Comparison of ENCODE assay signal across 7 mouse cellular contexts in genomic region chr4:133212562-133213267, GRCm38 (mm10). TPM values are rescaled to one million over a fixed set of nuclear protein-coding genes. Genes with fewer than 3 reads are reported as not detected.
A peak's percentile ranks its signal among the peaks of the same experiment; 100 is the strongest.
DNase-seq lines count a peak whose midpoint lies in the region; ATAC-seq and TF ChIP-seq lines count a peak whose summit lies in the region.

No protein-coding gene starts in this region.

- H3K27me3 ChIP-seq in intestine, postnatal 0 days (replicated peaks; ENCODE audit: control insufficient read depth, insufficient read depth, low read length) = peaks cover 23% of the 10 kb centered on the region
- H3K27me3 ChIP-seq in midbrain, embryonic 11.5 days (ENCODE audit: control insufficient read depth, insufficient read depth, low read length) = peaks cover 38% of the 10 kb centered on the region
- peaks cover 2% of the 10 kb centered on the region; the same call in 1 of the 2 replicates for H3K27me3 ChIP-seq in small intestine, adult 2 months (ENCODE audit: control insufficient read depth, insufficient read depth, low read length)

- no peaks in the 10 kb centered on the region for H3K36me3 ChIP-seq in intestine, postnatal 0 days (ENCODE audit: control insufficient read depth, insufficient read depth)
- H3K36me3 ChIP-seq in midbrain, embryonic 11.5 days (ENCODE audit: control insufficient read depth, insufficient read depth, low read length) = no peaks in the 10 kb centered on the region
- no peaks in the 10 kb centered on the region for H3K36me3 ChIP-seq in small intestine, adult 2 months (ENCODE audit: control insufficient read depth, insufficient read depth, low read length)

- intact Hi-C loops in left cerebral cortex, postnatal 4 days (cut with DNase I) = loop anchor here (10.0 kb wide), 1 partner anchor 198 kb away; the partner anchor contains the start of gene Ahdc1

- TF ChIP-seq CTCF in intestine, postnatal 0 days (IDR thresholded peaks at IDR 0.05; ENCODE audit: low read depth) = peak; percentile 51
- peak; percentile 28; the same call in 1 of the 2 replicates for TF ChIP-seq CTCF in small intestine, adult 2 months (IDR thresholded peaks at IDR 0.05; ENCODE audit: extremely low read depth, insufficient read length, insufficient replicate concordance, low read depth, low read length)

- peak overlapping the region; percentile 61 for H3K4me3 ChIP-seq in intestine, postnatal 0 days (ENCODE audit: low read depth, low read length)
- peak overlapping the region; percentile 69 for H3K4me3 ChIP-seq in midbrain, embryonic 11.5 days (ENCODE audit: low read depth, low read length)
- peak overlapping the region; percentile 70 for H3K4me3 ChIP-seq in small intestine, adult 2 months (ENCODE audit: low read depth, low read length)

- H3K27ac ChIP-seq in intestine, postnatal 0 days (ENCODE audit: low read depth, low read length) = no peak overlapping the region
- no peak overlapping the region for H3K27ac ChIP-seq in midbrain, embryonic 11.5 days (ENCODE audit: low read depth, low read length)
- H3K27ac ChIP-seq in small intestine, adult 2 months (ENCODE audit: insufficient read depth, low read depth, low read length) = no peak overlapping the region

- peak; percentile 81 for ATAC-seq in granulocyte monocyte progenitor cell, adult 5-6 weeks (replicated peaks; ENCODE audit: poor library complexity, severe bottlenecking)
- peak; percentile 69 for ATAC-seq in intestine, postnatal 0 days
- peak; percentile 86 for ATAC-seq in midbrain, embryonic 11.5 days (ENCODE audit: low FRiP score)

- DNase-seq in adrenal gland, adult 8-10 months = peak; percentile 63
- peak; percentile 84 for DNase-seq in embryo, embryonic 9.5 days (ENCODE audit: extremely low spot score)
- DNase-seq in left cerebral cortex, postnatal 4 days = peak; percentile 89
- DNase-seq in midbrain, embryonic 11.5 days (ENCODE audit: low spot score, missing footprints) = peak; percentile 95

- no peak for TF ChIP-seq POLR2A in small intestine, adult 2 months (IDR thresholded peaks at IDR 0.05; ENCODE audit: low read depth, low read length)

- peak overlapping the region; percentile 100 for H3K4me2 ChIP-seq in intestine, postnatal 0 days (replicated peaks; ENCODE audit: low read depth)
- peak overlapping the region; percentile 98 for H3K4me2 ChIP-seq in midbrain, embryonic 11.5 days

- H3K9ac ChIP-seq in intestine, postnatal 0 days (ENCODE audit: low read depth, low read length) = peak overlapping the region; percentile 17
- H3K9ac ChIP-seq in midbrain, embryonic 11.5 days (ENCODE audit: low read length) = peak overlapping the region; percentile 61

- WGBS in intestine, postnatal 0 days = 2% methylated on average over 44 of the region's 44 CpGs
- 1% methylated on average over 44 of the region's 44 CpGs for WGBS in midbrain, embryonic 11.5 days
- WGBS in small intestine, adult 2 months = 2% methylated on average over 44 of the region's 44 CpGs

- no peaks in the 10 kb centered on the region for H3K9me3 ChIP-seq in intestine, postnatal 0 days (ENCODE audit: control insufficient read depth)
- H3K9me3 ChIP-seq in midbrain, embryonic 11.5 days (ENCODE audit: control insufficient read depth, low read length) = no peaks in the 10 kb centered on the region

- peaks cover 9% of the 10 kb centered on the region for H3K4me1 ChIP-seq in intestine, postnatal 0 days (replicated peaks; ENCODE audit: control insufficient read depth, insufficient read depth, low read length)
- H3K4me1 ChIP-seq in midbrain, embryonic 11.5 days (ENCODE audit: control insufficient read depth, insufficient read depth, low read length) = peaks cover 12% of the 10 kb centered on the region
- peaks cover 11% of the 10 kb centered on the region for H3K4me1 ChIP-seq in small intestine, adult 2 months (ENCODE audit: control insufficient read depth, insufficient read depth, insufficient read length, low read length)

RNA-seq across cellular contexts. Expression of gene Gpr3, which starts 0.4 kb away (rescaled TPM):
- total RNA-seq in adrenal gland, adult 8-10 months (2022) = under 1 TPM in 1 of 4 experiments, not detected in 3; 0.66 TPM
- not detected in 2 replicates for total RNA-seq in granulocyte monocyte progenitor cell, adult 5-6 weeks (2014; fragmentation: Nextera tagmentation)
- total RNA-seq in granulocyte monocyte progenitor cell, adult 5-6 weeks (2017) = 0.36 TPM in 1 of 2 replicates, not detected in the other
- polyA plus RNA-seq in intestine, postnatal 0 days (2015; fragmentation: Nextera tagmentation; extraction: Ambion mirVana) = 0.05 TPM in 1 of 2 replicates, not detected in the other
- total RNA-seq in left cerebral cortex, postnatal 4 days (2021) = 1 to 10 TPM; 2.0 to 2.1 TPM
- polyA plus RNA-seq in midbrain, embryonic 11.5 days (2014; fragmentation: Nextera tagmentation; extraction: Ambion mirVana) = 0.10 and 0.55 TPM in 2 replicates
- 0.17 TPM in 1 of 2 replicates, not detected in the other for polyA plus RNA-seq in small intestine, adult 2 months (2012; rRNA removed)

RNA-seq across cellular contexts. Expression of gene Cd164l2, which starts 0.8 kb away (rescaled TPM):
- 1 to 10 TPM in 2 of 4 experiments, under 1 TPM in 2; 0.86 to 1.8 (median 1.4) TPM for total RNA-seq in adrenal gland, adult 8-10 months (2022)
- not detected in 2 replicates for total RNA-seq in granulocyte monocyte progenitor cell, adult 5-6 weeks (2014; fragmentation: Nextera tagmentation)
- total RNA-seq in granulocyte monocyte progenitor cell, adult 5-6 weeks (2017) = not detected in 2 replicates
- polyA plus RNA-seq in intestine, postnatal 0 days (2015; fragmentation: Nextera tagmentation; extraction: Ambion mirVana) = 0.58 and 0.94 TPM in 2 replicates
- 1 to 10 TPM in 1 of 2 experiments, under 1 TPM in 1; 0.72 to 1.8 TPM for total RNA-seq in left cerebral cortex, postnatal 4 days (2021)
- 0.23 and 0.47 TPM in 2 replicates for polyA plus RNA-seq in midbrain, embryonic 11.5 days (2014; fragmentation: Nextera tagmentation; extraction: Ambion mirVana)
- 0.61 and 0.93 TPM in 2 replicates for polyA plus RNA-seq in small intestine, adult 2 months (2012; rRNA removed)

RNA-seq across cellular contexts. Expression of gene Map3k6, which starts 27.9 kb away (rescaled TPM):
- 10 to 100 TPM; 17.3 to 27.7 (median 19.2) TPM for total RNA-seq in adrenal gland, adult 8-10 months (2022)
- total RNA-seq in granulocyte monocyte progenitor cell, adult 5-6 weeks (2014; fragmentation: Nextera tagmentation) = 0.19 and 2.0 TPM in 2 replicates
- total RNA-seq in granulocyte monocyte progenitor cell, adult 5-6 weeks (2017) = 3.7 and 4.1 TPM in 2 replicates
- 1.8 TPM in 2 replicates for polyA plus RNA-seq in intestine, postnatal 0 days (2015; fragmentation: Nextera tagmentation; extraction: Ambion mirVana)
- 1 to 10 TPM; 3.0 to 3.3 TPM for total RNA-seq in left cerebral cortex, postnatal 4 days (2021)
- polyA plus RNA-seq in midbrain, embryonic 11.5 days (2014; fragmentation: Nextera tagmentation; extraction: Ambion mirVana) = 1.3 and 2.0 TPM in 2 replicates
- 1.7 and 75.5 TPM in 2 replicates for polyA plus RNA-seq in small intestine, adult 2 months (2012; rRNA removed)

RNA-seq across cellular contexts. Expression of gene Sytl1, which starts 50.2 kb away (rescaled TPM):
- total RNA-seq in adrenal gland, adult 8-10 months (2022) = 1 to 10 TPM in 3 of 4 experiments, under 1 TPM in 1; 0.92 to 2.0 (median 1.1) TPM
- 1.8 and 6.1 TPM in 2 replicates for total RNA-seq in granulocyte monocyte progenitor cell, adult 5-6 weeks (2014; fragmentation: Nextera tagmentation)
- 2.2 and 2.6 TPM in 2 replicates for total RNA-seq in granulocyte monocyte progenitor cell, adult 5-6 weeks (2017)
- 1.6 and 1.8 TPM in 2 replicates for polyA plus RNA-seq in intestine, postnatal 0 days (2015; fragmentation: Nextera tagmentation; extraction: Ambion mirVana)
- total RNA-seq in left cerebral cortex, postnatal 4 days (2021) = under 1 TPM; 0.42 to 0.44 TPM
- 0.37 and 0.83 TPM in 2 replicates for polyA plus RNA-seq in midbrain, embryonic 11.5 days (2014; fragmentation: Nextera tagmentation; extraction: Ambion mirVana)
- polyA plus RNA-seq in small intestine, adult 2 months (2012; rRNA removed) = 10.9 and 12.7 TPM in 2 replicates
